Mouse (Mus musculus): ENCODE measurements around the gene Ghr. TPM values are rescaled to one million over a fixed set of nuclear protein-coding genes. Genes with fewer than 3 reads are reported as not detected.
A peak's percentile ranks its signal among the peaks of the same experiment; 100 is the strongest.

Gene Ghr
- polyA plus RNA-seq, 1 experiment from 2014 or later = 96.4 TPM

- peaks cover 4% of the 10 kb centered on the region; the same call in 1 of the 2 replicates for H3K4me1 ChIP-seq (ENCODE audit: insufficient read depth, low read depth, low read length)
- no peak overlapping the region for H3K9ac ChIP-seq (replicated peaks; ENCODE audit: low read depth)
- H3K27ac ChIP-seq (ENCODE audit: low read length) = peak overlapping the region; percentile 76
- ATAC-seq (peak; percentile 95), DNase-seq (ENCODE audit: low spot score) (peak; percentile 94)
- no peaks in the 10 kb centered on the region for H3K36me3 ChIP-seq (ENCODE audit: insufficient read depth, low read length)
- peak overlapping the region; percentile 32 for H3K4me2 ChIP-seq (replicated peaks; ENCODE audit: low read depth, low read length)
- peak; percentile 92 for TF ChIP-seq EP300 (IDR thresholded peaks at IDR 0.05)
- TF ChIP-seq CTCF (IDR thresholded peaks at IDR 0.05) = no peak
- no peaks in the 10 kb centered on the region for H3K9me3 ChIP-seq (ENCODE audit: low read length)
- no peaks in the 10 kb centered on the region for H3K27me3 ChIP-seq (replicated peaks; ENCODE audit: insufficient read depth, low read length)
- WGBS = 3% methylated on average over 7 of the region's 7 CpGs
- H3K4me3 ChIP-seq (ENCODE audit: low read depth, low read length) = no peak overlapping the region
Measured at GRCm38 (mm10) chr15:3433281-3433680, 150.0 kb downstream of the Ghr start.

- peak overlapping the region; percentile 76; the same call in 1 of the 2 replicates for H3K27ac ChIP-seq (ENCODE audit: low read length)
- H3K4me1 ChIP-seq (ENCODE audit: insufficient read depth, low read depth, low read length) = peaks cover 4% of the 10 kb centered on the region; the same call in 1 of the 2 replicates
- ATAC-seq = peak; percentile 11
Measured at GRCm38 (mm10) chr15:3432823-3433222, 150.5 kb downstream of the Ghr start.

GRCm38 (mm10) chr15:3429417-3429816 is 153.9 kb downstream of the Ghr start:
- ATAC-seq = no peak
- no peak overlapping the region for H3K4me2 ChIP-seq (replicated peaks; ENCODE audit: low read depth, low read length)
- no peaks in the 10 kb centered on the region for H3K36me3 ChIP-seq (ENCODE audit: insufficient read depth, low read length)
- H3K27me3 ChIP-seq (replicated peaks; ENCODE audit: insufficient read depth, low read length) = no peaks in the 10 kb centered on the region
- H3K9ac ChIP-seq (replicated peaks; ENCODE audit: low read depth) = no peak overlapping the region
- DNase-seq (ENCODE audit: low spot score) = no peak
- H3K4me1 ChIP-seq (ENCODE audit: insufficient read depth, low read depth, low read length) = peaks cover 3% of the 10 kb centered on the region
- no peak overlapping the region for H3K4me3 ChIP-seq (ENCODE audit: low read depth, low read length)
- TF ChIP-seq CTCF (IDR thresholded peaks at IDR 0.05) = no peak
- TF ChIP-seq EP300 (IDR thresholded peaks at IDR 0.05) = no peak
- H3K9me3 ChIP-seq (ENCODE audit: low read length) = no peaks in the 10 kb centered on the region
- no peak overlapping the region for H3K27ac ChIP-seq (ENCODE audit: low read length)

More at GRCm38 (mm10) chr15:3432823-3433222, 150.5 kb downstream of the Ghr start:
- Histone ChIP-seq H3K27me3 (replicated peaks; ENCODE audit: insufficient read depth, low read length) (no peaks in the 10 kb centered on the region), H3K4me2 (replicated peaks; ENCODE audit: low read depth, low read length) (no peak overlapping the region), H3K9ac (replicated peaks; ENCODE audit: low read depth) (no peak overlapping the region), H3K4me3 (ENCODE audit: low read depth, low read length) (no peak overlapping the region), H3K36me3 (ENCODE audit: insufficient read depth, low read length) (no peaks in the 10 kb centered on the region), H3K9me3 (ENCODE audit: low read length) (no peaks in the 10 kb centered on the region)
- WGBS = 30% methylated on average over 1 of the region's 1 CpGs
- TF ChIP-seq EP300 (IDR thresholded peaks at IDR 0.05) = no peak
- TF ChIP-seq CTCF (IDR thresholded peaks at IDR 0.05) = no peak
- DNase-seq (ENCODE audit: low spot score) = no peak

- H3K9me3 ChIP-seq (ENCODE audit: low read length) = no peaks in the 10 kb centered on the region
- H3K4me2 ChIP-seq (replicated peaks; ENCODE audit: low read depth, low read length) = no peak overlapping the region
- 89% methylated on average over 5 of the region's 5 CpGs for WGBS
- no peaks in the 10 kb centered on the region for H3K36me3 ChIP-seq (ENCODE audit: insufficient read depth, low read length)
- no peak for TF ChIP-seq CTCF (IDR thresholded peaks at IDR 0.05)
- no peak for TF ChIP-seq EP300 (IDR thresholded peaks at IDR 0.05)
- H3K27ac ChIP-seq (ENCODE audit: low read length) = no peak overlapping the region
- H3K4me1 ChIP-seq (ENCODE audit: insufficient read depth, low read depth, low read length) = no peaks in the 10 kb centered on the region; the same call in none of the 2 replicates
- ATAC-seq = no peak
- no peak overlapping the region for H3K4me3 ChIP-seq (ENCODE audit: low read depth, low read length)
- H3K9ac ChIP-seq (replicated peaks; ENCODE audit: low read depth) = no peak overlapping the region
- no peak for DNase-seq (ENCODE audit: low spot score)
- H3K27me3 ChIP-seq (replicated peaks; ENCODE audit: insufficient read depth, low read length) = no peaks in the 10 kb centered on the region
Measured at GRCm38 (mm10) chr15:3429001-3429400, 154.3 kb downstream of the Ghr start.

GRCm38 (mm10) chr15:3426401-3426800 is 156.9 kb downstream of the Ghr start:
- 39% methylated on average over 4 of the region's 4 CpGs for WGBS
- Histone ChIP-seq H3K4me2 (replicated peaks; ENCODE audit: low read depth, low read length) (no peak overlapping the region), H3K9ac (replicated peaks; ENCODE audit: low read depth) (no peak overlapping the region), H3K36me3 (ENCODE audit: insufficient read depth, low read length) (no peaks in the 10 kb centered on the region), H3K4me3 (ENCODE audit: low read depth, low read length) (no peak overlapping the region), H3K4me1 (ENCODE audit: insufficient read depth, low read depth, low read length) (no peaks in the 10 kb centered on the region; the same call in none of the 2 replicates), H3K27ac (ENCODE audit: low read length) (no peak overlapping the region), H3K27me3 (replicated peaks; ENCODE audit: insufficient read depth, low read length) (no peaks in the 10 kb centered on the region), H3K9me3 (ENCODE audit: low read length) (no peaks in the 10 kb centered on the region)
- TF ChIP-seq EP300 (IDR thresholded peaks at IDR 0.05) = no peak
- TF ChIP-seq CTCF (IDR thresholded peaks at IDR 0.05) = no peak
- DNase-seq (ENCODE audit: low spot score) (no peak), ATAC-seq (no peak)

DNA sequence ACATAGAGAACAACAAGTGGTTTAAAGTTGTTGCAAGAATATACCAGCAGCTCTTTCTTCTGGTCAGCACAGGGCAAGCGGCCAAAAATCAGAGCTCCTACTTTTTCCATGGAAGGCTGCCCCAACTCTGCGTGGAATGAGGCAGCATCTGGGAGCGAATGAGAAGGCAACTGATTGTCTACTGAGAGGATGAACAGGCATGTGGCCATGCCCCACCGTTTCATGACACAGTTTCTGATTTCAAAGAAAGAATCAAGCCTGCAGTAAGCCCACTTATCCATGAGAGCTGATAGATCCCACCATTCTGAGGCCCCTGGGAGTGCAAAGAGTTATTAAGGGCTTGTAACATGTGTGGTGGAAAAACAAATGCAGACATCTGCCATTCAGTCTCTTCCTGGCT is 160.1 kb downstream of the Ghr start:
- no peak overlapping the region for H3K4me2 ChIP-seq (replicated peaks; ENCODE audit: low read depth, low read length)
- H3K36me3 ChIP-seq (ENCODE audit: insufficient read depth, low read length) = no peaks in the 10 kb centered on the region
- DNase-seq (ENCODE audit: low spot score) = peak; percentile 61
- no peaks in the 10 kb centered on the region for H3K9me3 ChIP-seq (ENCODE audit: low read length)
- 60% methylated on average over 4 of the region's 4 CpGs for WGBS
- no peaks in the 10 kb centered on the region; the same call in none of the 2 replicates for H3K4me1 ChIP-seq (ENCODE audit: insufficient read depth, low read depth, low read length)
- no peak overlapping the region for H3K27ac ChIP-seq (ENCODE audit: low read length)
- H3K27me3 ChIP-seq (replicated peaks; ENCODE audit: insufficient read depth, low read length) = no peaks in the 10 kb centered on the region
- TF ChIP-seq EP300 (IDR thresholded peaks at IDR 0.05) (no peak), CTCF (IDR thresholded peaks at IDR 0.05) (no peak)
- peak; percentile 35; the same call in 1 of the 2 replicates for ATAC-seq
- H3K9ac ChIP-seq (replicated peaks; ENCODE audit: low read depth) = no peak overlapping the region
- no peak overlapping the region for H3K4me3 ChIP-seq (ENCODE audit: low read depth, low read length)

GRCm38 (mm10) chr15:3417699-3418098 is 165.6 kb downstream of the Ghr start:
- Histone ChIP-seq H3K4me1 (ENCODE audit: insufficient read depth, low read depth, low read length) (no peaks in the 10 kb centered on the region), H3K27ac (ENCODE audit: low read length) (peak overlapping the region; percentile 64; the same call in 1 of the 2 replicates), H3K4me3 (ENCODE audit: low read depth, low read length) (no peak overlapping the region), H3K9ac (replicated peaks; ENCODE audit: low read depth) (no peak overlapping the region), H3K4me2 (replicated peaks; ENCODE audit: low read depth, low read length) (no peak overlapping the region), H3K36me3 (ENCODE audit: insufficient read depth, low read length) (no peaks in the 10 kb centered on the region), H3K9me3 (ENCODE audit: low read length) (no peaks in the 10 kb centered on the region), H3K27me3 (replicated peaks; ENCODE audit: insufficient read depth, low read length) (no peaks in the 10 kb centered on the region)
- DNase-seq (ENCODE audit: low spot score) = peak; percentile 80
- peak; percentile 98 for ATAC-seq
- TF ChIP-seq EP300 (IDR thresholded peaks at IDR 0.05) (peak; percentile 98), CTCF (IDR thresholded peaks at IDR 0.05) (no peak)
- 51% methylated on average over 3 of the region's 3 CpGs for WGBS

All from lung, postnatal 0 days (tissue).